Mouse (Mus musculus): ENCODE measurements around the gene Prkg1.

DNA sequence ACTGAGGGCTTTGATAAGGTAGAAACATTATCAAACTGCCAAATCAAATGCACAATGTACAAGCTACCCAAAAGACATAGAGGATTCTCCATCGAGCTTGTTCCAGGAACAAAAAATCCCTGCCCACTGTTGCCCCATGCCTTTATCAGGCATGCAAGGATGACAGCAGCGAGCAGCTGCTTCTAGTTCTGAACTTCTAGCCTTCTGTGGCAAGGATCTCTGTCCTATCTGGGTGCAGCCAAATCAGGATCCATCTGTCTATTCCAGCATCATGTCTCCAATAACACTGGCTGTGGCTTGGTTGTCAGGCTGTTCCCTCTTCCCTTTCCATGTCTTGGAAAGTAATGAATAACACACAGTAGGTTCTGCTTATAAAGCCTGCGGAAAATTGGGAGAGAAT is 640.2 kb downstream of the Prkg1 start:
- TF ChIP-seq CTCF (IDR thresholded peaks at IDR 0.05; ENCODE audit: low read depth) (no peak), EP300 (IDR thresholded peaks at IDR 0.05; ENCODE audit: low read depth) (no peak)
